Mouse (Mus musculus) hindbrain, postnatal 0 days (tissue): ENCODE data around the gene Tbc1d10b. TPM values are rescaled to one million over a fixed set of nuclear protein-coding genes. Genes with fewer than 3 reads are reported as not detected.
"Not testable (repeated sequence)": the region's sequence is repeated elsewhere in the genome, so short reads cannot be mapped to it uniquely, and the experiment has no call there.

Experiments used
- ATAC-seq: fragments of 200-750 bp; cut with Nextera tagmentation; 2 replicates; pipeline ENCODE4 v1.8.0; 2017; ENCODE audit warnings: mild to moderate bottlenecking, moderate TSS enrichment, moderate library complexity
- DNase-seq: peaks from one replicate; pipeline ENCODE4 v3.0.0-alpha.2; 2015; ENCODE audit warnings: low spot score
- H3K27ac ChIP-seq: fragments of 300-500 bp; sonication (generic); 2 replicates; pipeline ENCODE4 v1.5.1; 2014; ENCODE audit warnings: mild to moderate bottlenecking
- H3K27me3 ChIP-seq: fragments of 300-500 bp; sonication (generic); 2 replicates; pipeline ENCODE4 v1.6.1; 2014; ENCODE audit warnings: low read length, mixed read lengths; ENCODE audit not compliant: insufficient read depth
- H3K36me3 ChIP-seq: fragments of 300-500 bp; sonication (generic); 2 replicates; pipeline ENCODE4 v1.6.1; 2014; ENCODE audit warnings: low read length, mixed read lengths; ENCODE audit not compliant: insufficient read depth
- H3K4me1 ChIP-seq: fragments of 300-500 bp; sonication (generic); 2 replicates; pipeline ENCODE4 v1.6.1; 2014; ENCODE audit warnings: antibody characterized with exemption, low read length, mixed read lengths; ENCODE audit not compliant: insufficient read depth
- H3K4me2 ChIP-seq: fragments of 300-500 bp; sonication (generic); 2 replicates; pipeline ENCODE4 v1.6.1; 2014; ENCODE audit warnings: low read depth, mild to moderate bottlenecking, low read length, moderate library complexity, mixed read lengths
- H3K4me3 ChIP-seq: fragments of 300-500 bp; sonication (generic); 2 replicates; pipeline ENCODE4 v1.5.1; 2014; ENCODE audit warnings: low read length
- H3K9ac ChIP-seq: fragments of 300-500 bp; sonication (generic); replicated peaks from 2 replicates; pipeline ENCODE4 v1.6.1; 2014; ENCODE audit warnings: mild to moderate bottlenecking, low read length, moderate library complexity, mixed read lengths
- H3K9me3 ChIP-seq: fragments of 300-500 bp; sonication (generic); 2 replicates; pipeline ENCODE4 v1.6.1; 2016; ENCODE audit warnings: low read length, mixed read lengths
- CTCF ChIP-seq: IDR thresholded peaks from 2 replicates; pipeline ENCODE4 v1.5.1; 2016; ENCODE audit warnings: antibody characterized with exemption, control low read depth, low read depth
- WGBS: fragments of 180-500 bp; shearing (Covaris S2); extraction: QIAGEN DNeasy Blood & Tissue Kit; methylation state at CpG from one replicate; pipeline ENCODE4 v1.1.7; 2014; 5-methylcytosine and 5-hydroxymethylcytosine counted together
- polyA plus RNA-seq: library from polyadenylated mRNA; unstranded; fragments of >200 nt; fragmentation: Nextera tagmentation; extraction: Ambion mirVana; gene quantifications from 2 replicates; pipeline ENCODE4 v1.2.1, GENCODE M21; 2015
- total RNA-seq: library from RNA; depleted of rRNA; stranded (reverse); fragments of >200 nt; gene quantifications from 2 replicates; pipeline ENCODE4 v1.2.3, GENCODE M21; 2014

The Tbc1d10b gene
- total and polyA plus RNA-seq, 2 experiments from 2014 or later = 25.4 to 68.6 TPM

GRCm38 (mm10) chr7:127183345-127183744 is 24.9 kb downstream of the Tbc1d10b start:
- DNase-seq = no peak
- no peaks in the 10 kb centered on the region for H3K9me3 ChIP-seq
- H3K27me3 ChIP-seq = no peaks in the 10 kb centered on the region
- 79% methylated on average over 8 of the region's 8 CpGs for WGBS
- no peaks in the 10 kb centered on the region for H3K4me1 ChIP-seq
- no peaks in the 10 kb centered on the region for H3K36me3 ChIP-seq
- no peak overlapping the region for H3K4me3 ChIP-seq
- ATAC-seq = no peak
- no peak for TF ChIP-seq CTCF
- no peak overlapping the region for H3K27ac ChIP-seq
- no peak overlapping the region for H3K4me2 ChIP-seq
- no peak overlapping the region for H3K9ac ChIP-seq

- H3K36me3 ChIP-seq, H3K27me3 ChIP-seq, H3K4me2 ChIP-seq, H3K9me3 ChIP-seq, H3K27ac ChIP-seq, H3K9ac ChIP-seq, DNase-seq, H3K4me3 ChIP-seq, H3K4me1 ChIP-seq, ATAC-seq: not testable (repeated sequence)
- 29% methylated on average over 3 of the region's 3 CpGs for WGBS
These were observed 26.5 kb downstream of the Tbc1d10b start for GRCm38 (mm10) chr7:127181724-127182123.

- no peak for TF ChIP-seq CTCF
- H3K27me3 ChIP-seq = no peaks in the 10 kb centered on the region
- no peaks in the 10 kb centered on the region for H3K36me3 ChIP-seq
- no peak overlapping the region for H3K27ac ChIP-seq
- ATAC-seq (no peak), DNase-seq (no peak)
- H3K4me1 ChIP-seq = no peaks in the 10 kb centered on the region
- WGBS = 70% methylated on average over 2 of the region's 2 CpGs
- no peak overlapping the region for H3K9ac ChIP-seq
- no peak overlapping the region for H3K4me2 ChIP-seq
- no peak overlapping the region for H3K4me3 ChIP-seq
- no peaks in the 10 kb centered on the region for H3K9me3 ChIP-seq
These were observed 27.5 kb downstream of the Tbc1d10b start for GRCm38 (mm10) chr7:127180783-127181182.

- H3K9ac ChIP-seq = no peak overlapping the region
- ATAC-seq (no peak), DNase-seq (no peak)
- H3K4me2 ChIP-seq = no peak overlapping the region
- H3K36me3 ChIP-seq = no peaks in the 10 kb centered on the region
- TF ChIP-seq CTCF = no peak
- WGBS = 77% methylated on average over 4 of the region's 4 CpGs
- H3K27me3 ChIP-seq = no peaks in the 10 kb centered on the region
- H3K4me1 ChIP-seq = no peaks in the 10 kb centered on the region
- H3K27ac ChIP-seq = no peak overlapping the region
- no peak overlapping the region for H3K4me3 ChIP-seq
- no peaks in the 10 kb centered on the region for H3K9me3 ChIP-seq
These were observed 31.3 kb downstream of the Tbc1d10b start for GRCm38 (mm10) chr7:127176937-127177336.

GRCm38 (mm10) chr7:127166501-127166900 is 41.8 kb downstream of the Tbc1d10b start:
- Histone ChIP-seq H3K36me3 (no peaks in the 10 kb centered on the region), H3K9ac (no peak overlapping the region), H3K27ac (no peak overlapping the region), H3K4me1 (no peaks in the 10 kb centered on the region), H3K4me2 (no peak overlapping the region), H3K4me3 (no peak overlapping the region), H3K9me3 (no peaks in the 10 kb centered on the region), H3K27me3 (no peaks in the 10 kb centered on the region)
- DNase-seq = no peak
- ATAC-seq = no peak
- WGBS = 90% methylated on average over 5 of the region's 5 CpGs
- no peak for TF ChIP-seq CTCF

- ATAC-seq (no peak), DNase-seq (no peak)
- Histone ChIP-seq H3K4me3 (no peak overlapping the region), H3K36me3 (no peaks in the 10 kb centered on the region), H3K27me3 (no peaks in the 10 kb centered on the region), H3K27ac (no peak overlapping the region), H3K4me1 (no peaks in the 10 kb centered on the region), H3K4me2 (no peak overlapping the region), H3K9ac (no peak overlapping the region), H3K9me3 (no peaks in the 10 kb centered on the region)
- 87% methylated on average over 12 of the region's 12 CpGs for WGBS
- no peak for TF ChIP-seq CTCF
These were observed 42.4 kb downstream of the Tbc1d10b start for GRCm38 (mm10) chr7:127165607-127166493.

GRCm38 (mm10) chr7:127164002-127164401 is 44.3 kb downstream of the Tbc1d10b start:
- no peaks in the 10 kb centered on the region for H3K27me3 ChIP-seq
- no peak overlapping the region for H3K4me2 ChIP-seq
- H3K9me3 ChIP-seq = no peaks in the 10 kb centered on the region
- no peak for DNase-seq
- TF ChIP-seq CTCF = no peak
- ATAC-seq = no peak
- no peaks in the 10 kb centered on the region for H3K4me1 ChIP-seq
- H3K27ac ChIP-seq = no peak overlapping the region
- no peak overlapping the region for H3K9ac ChIP-seq
- no peaks in the 10 kb centered on the region for H3K36me3 ChIP-seq
- 80% methylated on average over 4 of the region's 4 CpGs for WGBS
- no peak overlapping the region for H3K4me3 ChIP-seq
